Mouse (Mus musculus) testis, postnatal 14 days (tissue): ENCODE results near the gene Trim7.
"Not testable (repeated sequence)": the region's sequence is repeated elsewhere in the genome, so short reads cannot be mapped to it uniquely, and the experiment has no call there.

Experiments used
- DNase-seq: peaks from one replicate; pipeline ENCODE4 v3.0.0; 2021; ENCODE audit warnings: low spot score

Gene Trim7

GRCm38 (mm10) chr11:48825979-48826751 lies at the start of gene Trim7, which contains the start of gene Gm12184:
Trim7 (plus strand) TSS chr11:48826140.
Gm12184 (minus strand) TSS chr11:48826655.
- not testable (repeated sequence) for DNase-seq

GRCm38 (mm10) chr11:48776664-48777063 lies 49.3 kb upstream of the Trim7 start:
- peak; percentile 45 for DNase-seq

- no peak for DNase-seq
Observed at GRCm38 (mm10) chr11:48777303-48777702, 48.6 kb upstream of the Trim7 start.

- DNase-seq = no peak
Observed at GRCm38 (mm10) chr11:48779450-48779849, 46.5 kb upstream of the Trim7 start.

GRCm38 (mm10) chr11:48782243-48782642 lies 43.7 kb upstream of the Trim7 start:
- DNase-seq = no peak

- DNase-seq = no peak
Observed at GRCm38 (mm10) chr11:48787455-48788211, 38.3 kb upstream of the Trim7 start.

- DNase-seq = no peak
Observed at GRCm38 (mm10) chr11:48788311-48789089, 37.4 kb upstream of the Trim7 start.

GRCm38 (mm10) chr11:48789215-48789614 lies 36.7 kb upstream of the Trim7 start:
- DNase-seq = no peak

- DNase-seq = peak; percentile 69
Observed at GRCm38 (mm10) chr11:48789973-48790823, 35.7 kb upstream of the Trim7 start.

- DNase-seq = no peak
Observed at GRCm38 (mm10) chr11:48790946-48791345, 35.0 kb upstream of the Trim7 start.

GRCm38 (mm10) chr11:48791894-48792293 lies 34.0 kb upstream of the Trim7 start:
- DNase-seq = not testable (repeated sequence)

GRCm38 (mm10) chr11:48793184-48793583 lies 32.8 kb upstream of the Trim7 start:
- no peak for DNase-seq

- no peak for DNase-seq
Observed at GRCm38 (mm10) chr11:48795221-48795620, 30.7 kb upstream of the Trim7 start.

- DNase-seq = no peak
Observed at GRCm38 (mm10) chr11:48796290-48796689, 29.6 kb upstream of the Trim7 start.

GRCm38 (mm10) chr11:48797287-48797686 lies 28.7 kb upstream of the Trim7 start:
- DNase-seq = no peak

- DNase-seq = no peak
Observed at GRCm38 (mm10) chr11:48798308-48798707, 27.6 kb upstream of the Trim7 start.

GRCm38 (mm10) chr11:48798984-48799920 lies 26.7 kb upstream of the Trim7 start:
- no peak for DNase-seq

GRCm38 (mm10) chr11:48799921-48800701 lies 25.8 kb upstream of the Trim7 start, which contains the start of gene Rack1:
Rack1 (plus strand) TSS chr11:48800332.
- DNase-seq = peak; percentile 88
